Mouse (Mus musculus) kidney, adult 9 months (tissue): ENCODE results near the gene Hspa8.
"Not testable (repeated sequence)": the region's sequence is repeated elsewhere in the genome, so short reads cannot be mapped to it uniquely, and the experiment has no call there.

Experiments
- DNase-seq: peaks from one replicate; pipeline ENCODE4 v3.0.0; 2022

Gene Hspa8

GRCm38 (mm10) chr9:40784374-40784967, 16.3 kb upstream of the Hspa8 start:
- DNase-seq, result no peak

- DNase-seq, result no peak
Measured at GRCm38 (mm10) chr9:40785452-40785851, 15.3 kb upstream of the Hspa8 start.

GRCm38 (mm10) chr9:40786820-40787219, 14.0 kb upstream of the Hspa8 start:
- not testable (repeated sequence) for DNase-seq

GRCm38 (mm10) chr9:40791864-40792633, 8.7 kb upstream of the Hspa8 start:
- DNase-seq, result no peak

- DNase-seq, result no peak
Measured at GRCm38 (mm10) chr9:40793581-40793980, 7.2 kb upstream of the Hspa8 start.

- no peak for DNase-seq
Measured at GRCm38 (mm10) chr9:40794251-40794650, 6.5 kb upstream of the Hspa8 start.

GRCm38 (mm10) chr9:40794926-40795325, 5.9 kb upstream of the Hspa8 start:
- no peak for DNase-seq

GRCm38 (mm10) chr9:40795562-40795961, 5.2 kb upstream of the Hspa8 start:
- DNase-seq, result no peak

- no peak for DNase-seq
Measured at GRCm38 (mm10) chr9:40796054-40796453, 4.7 kb upstream of the Hspa8 start.

- DNase-seq, result no peak
Measured at GRCm38 (mm10) chr9:40798247-40798960, 2.4 kb upstream of the Hspa8 start.

GRCm38 (mm10) chr9:40799112-40799511, 1.7 kb upstream of the Hspa8 start:
- no peak for DNase-seq

GRCm38 (mm10) chr9:40799837-40800501, 815 bp upstream of the Hspa8 start:
- peak; percentile 91 for DNase-seq

GRCm38 (mm10) chr9:40801614-40802532, 1.1 kb downstream of the Hspa8 start:
- peak; percentile 65 for DNase-seq

- not testable (repeated sequence) for DNase-seq
Measured at GRCm38 (mm10) chr9:40802533-40802875, 1.7 kb downstream of the Hspa8 start.

- DNase-seq, result not testable (repeated sequence)
Measured at GRCm38 (mm10) chr9:40804576-40804975, 3.8 kb downstream of the Hspa8 start.

GRCm38 (mm10) chr9:40805263-40805662, 4.5 kb downstream of the Hspa8 start:
- peak; percentile 88 for DNase-seq

- DNase-seq, result peak; percentile 84
Measured at GRCm38 (mm10) chr9:40806440-40807288, 5.9 kb downstream of the Hspa8 start.

GRCm38 (mm10) chr9:40807289-40807920, 6.6 kb downstream of the Hspa8 start:
- DNase-seq, result no peak

- DNase-seq, result no peak
Measured at GRCm38 (mm10) chr9:40808061-40808906, 7.5 kb downstream of the Hspa8 start.

GRCm38 (mm10) chr9:40808907-40809280, 8.1 kb downstream of the Hspa8 start:
- no peak for DNase-seq
